Mouse (Mus musculus): ENCODE measurements around the gene Cxcl15.

DNA sequence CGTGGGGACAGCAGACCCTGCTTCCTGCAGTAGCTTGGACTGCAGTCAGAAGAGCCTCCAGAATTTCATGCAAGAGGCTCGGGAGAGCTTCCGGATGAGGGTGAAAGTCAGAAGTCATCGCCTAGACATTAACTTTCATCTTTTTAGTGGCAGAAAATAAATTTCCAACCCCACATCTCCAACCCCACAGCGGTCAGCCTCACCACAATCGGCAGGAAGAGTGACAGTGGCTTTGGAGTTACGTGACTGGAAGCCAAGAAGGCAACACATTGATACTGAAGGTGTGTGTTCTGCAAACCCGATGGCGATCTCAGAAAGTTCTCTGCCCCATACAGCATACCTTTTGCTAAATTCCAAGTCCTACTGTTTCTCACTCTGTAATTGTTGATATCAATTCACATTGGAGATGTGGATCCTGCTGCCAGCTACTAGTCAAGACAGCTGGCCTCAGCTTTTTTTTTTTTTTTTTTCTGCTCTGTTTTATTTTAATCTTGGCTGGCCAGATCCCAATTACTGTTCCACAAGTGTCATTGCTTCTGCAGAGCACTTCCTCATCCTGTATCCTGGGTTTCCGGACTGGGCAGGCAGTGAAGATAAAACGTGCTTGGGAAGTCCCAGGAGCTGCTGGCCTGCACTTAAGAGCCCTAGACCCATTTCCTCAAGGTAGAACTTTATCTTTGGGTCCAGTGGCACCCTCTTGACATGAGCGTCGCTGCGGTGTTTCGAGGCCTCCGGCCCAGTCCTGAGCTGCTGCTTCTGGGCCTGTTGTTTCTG lies 22.3 kb upstream of the Cxcl15 start, which contains the start of gene Pf4:
- no peak for TF ChIP-seq POLR2A (IDR thresholded peaks at IDR 0.05; ENCODE audit: low read depth, low read length)
- no peak for TF ChIP-seq CTCF (IDR thresholded peaks at IDR 0.05; ENCODE audit: borderline replicate concordance, insufficient read depth, low read length)

Data from embryonic fibroblast, embryonic 13.5 days (primary cell).